Mouse (Mus musculus) brown adipose tissue, adult 24 weeks (tissue): ENCODE data around the gene 1700010I14Rik. TPM values are rescaled to one million over a fixed set of nuclear protein-coding genes. Genes with fewer than 3 reads are reported as not detected.

Source experiments
- H3K27ac ChIP-seq: fragments of 200-500 bp; replicated peaks from 2 replicates; pipeline ENCODE4 v1.5.1; 2012; ENCODE audit warnings: low read depth, mild to moderate bottlenecking, low read length
- H3K4me1 ChIP-seq: fragments of 200-500 bp; 2 replicates; pipeline ENCODE4 v1.6.1; 2012; ENCODE audit warnings: low read length, mixed read lengths; ENCODE audit not compliant: control insufficient read depth, insufficient read depth, insufficient read length
- H3K4me3 ChIP-seq: fragments of 200-500 bp; 2 replicates; pipeline ENCODE4 v1.5.1; 2012; ENCODE audit warnings: low read depth, mild to moderate bottlenecking, low read length, moderate library complexity; ENCODE audit not compliant: insufficient read depth
- polyA plus RNA-seq: library from polyadenylated mRNA; stranded (reverse); fragments of >200 nt; gene quantifications from 2 replicates; pipeline ENCODE4 v1.2.4, GENCODE M21; 2012; ENCODE audit not compliant: missing spikeins, insufficient read depth, insufficient read length

1700010I14Rik gene
- polyA plus RNA-seq, 1 experiment: 0.75 TPM

- Histone ChIP-seq H3K4me3 (no peak overlapping the region), H3K4me1 (no peaks in the 10 kb centered on the region), H3K27ac (no peak overlapping the region)
Measured at GRCm38 (mm10) chr17:9052441-9052980, 64.4 kb downstream of the 1700010I14Rik start.

DNA sequence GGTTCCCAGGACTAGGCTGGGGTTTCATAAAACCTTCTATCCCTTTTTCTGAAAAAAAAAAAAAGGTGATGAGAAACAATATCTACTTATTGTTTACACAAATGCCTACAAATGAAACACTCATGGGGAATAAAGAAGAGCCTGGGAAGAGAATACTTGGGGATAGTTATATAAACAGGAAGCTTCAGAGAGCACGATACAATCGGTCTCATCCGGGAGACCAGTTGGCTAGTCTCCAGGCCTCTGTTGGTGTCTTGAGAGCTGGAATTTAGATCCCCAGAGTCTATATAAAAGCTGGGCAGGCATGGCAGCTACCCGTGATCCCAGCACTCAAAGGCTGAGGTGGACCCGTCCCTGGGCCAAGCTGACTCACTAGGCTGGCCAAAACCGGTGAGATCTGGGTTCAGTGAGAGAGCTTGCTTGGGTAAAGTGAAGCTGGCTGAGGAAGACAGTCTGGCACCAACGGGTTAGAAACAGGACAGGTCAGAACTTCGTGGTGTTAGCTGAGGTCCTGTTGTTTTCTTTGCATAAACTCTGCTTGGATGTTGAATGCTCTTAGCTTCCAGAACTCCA lies 71.3 kb downstream of the 1700010I14Rik start:
- Histone ChIP-seq H3K4me1 (no peaks in the 10 kb centered on the region), H3K27ac (no peak overlapping the region), H3K4me3 (no peak overlapping the region)
